Mouse (Mus musculus): Measurements from ENCODE around the gene Tmc6. TPM values are rescaled to one million over a fixed set of nuclear protein-coding genes. Genes with fewer than 3 reads are reported as not detected.
"Not testable (repeated sequence)": the region's sequence is repeated elsewhere in the genome, so short reads cannot be mapped to it uniquely, and the experiment has no call there.

Tmc6 gene
- 10 to 100 TPM in 1 of 2 experiments, 1 to 10 TPM in 1; 5.9 to 10.6 TPM for total RNA-seq (2021)
- long read RNA-seq, partial matches to known transcripts = 1 of 6 reads
- long read RNA-seq, other reads (novel, unspliced or antisense) = 5 of 6 reads

- DNase-seq (ENCODE audit: low spot score in 2 of 2) = no peak
These were observed at the start of gene Tmc6, which contains the start of gene Tmc8 for GRCm38 (mm10) chr11:117781993-117782704. Gene Tmc6 (minus strand): TSS chr11:117782198. Gene Tmc8 (plus strand): TSS chr11:117782076.

- no peak for DNase-seq (ENCODE audit: low spot score in 2 of 2)
These were observed 48.4 kb upstream of the Tmc6 start for GRCm38 (mm10) chr11:117830401-117830800.

GRCm38 (mm10) chr11:117829671-117830215 lies 47.7 kb upstream of the Tmc6 start:
- DNase-seq (ENCODE audit: low spot score in 2 of 2) = no peak

GRCm38 (mm10) chr11:117828888-117829604 lies 47.0 kb upstream of the Tmc6 start:
- no peak for DNase-seq (ENCODE audit: low spot score in 2 of 2)

GRCm38 (mm10) chr11:117828149-117828887 lies 46.3 kb upstream of the Tmc6 start:
- no peak for DNase-seq (ENCODE audit: low spot score in 2 of 2)

- DNase-seq (ENCODE audit: low spot score in 2 of 2) = no peak
These were observed 45.4 kb upstream of the Tmc6 start for GRCm38 (mm10) chr11:117827386-117827785.

- no peak for DNase-seq (ENCODE audit: low spot score in 2 of 2)
These were observed 44.9 kb upstream of the Tmc6 start for GRCm38 (mm10) chr11:117826916-117827315.

- DNase-seq (ENCODE audit: low spot score in 2 of 2) = no peak
These were observed 44.2 kb upstream of the Tmc6 start for GRCm38 (mm10) chr11:117826164-117826563.

- DNase-seq (ENCODE audit: low spot score in 2 of 2) = peak in 1 of 2 experiments; percentile 31
These were observed 43.5 kb upstream of the Tmc6 start, which contains the start of the genes Afmid and Tk1 for GRCm38 (mm10) chr11:117825333-117826101. Gene Afmid (plus strand): TSS chr11:117825924. Gene Tk1 (minus strand): TSS chr11:117826092.

- DNase-seq (ENCODE audit: low spot score in 2 of 2) = peak; percentile 70 to 91
These were observed 42.3 kb upstream of the Tmc6 start for GRCm38 (mm10) chr11:117824060-117824969.

- DNase-seq (ENCODE audit: low spot score in 2 of 2) = no peak
These were observed 41.4 kb upstream of the Tmc6 start for GRCm38 (mm10) chr11:117823411-117823810.

- no peak for DNase-seq (ENCODE audit: low spot score in 2 of 2)
These were observed 40.8 kb upstream of the Tmc6 start for GRCm38 (mm10) chr11:117822728-117823241.

- no peak for DNase-seq (ENCODE audit: low spot score in 2 of 2)
These were observed 39.9 kb upstream of the Tmc6 start for GRCm38 (mm10) chr11:117821868-117822267.

GRCm38 (mm10) chr11:117820173-117820572 lies 38.2 kb upstream of the Tmc6 start:
- no peak for DNase-seq (ENCODE audit: low spot score in 2 of 2)

- DNase-seq (ENCODE audit: low spot score in 2 of 2) = no peak
These were observed 37.1 kb upstream of the Tmc6 start for GRCm38 (mm10) chr11:117819095-117819494.

- DNase-seq (ENCODE audit: low spot score in 2 of 2) = no peak
These were observed 34.5 kb upstream of the Tmc6 start for GRCm38 (mm10) chr11:117816389-117816996.

GRCm38 (mm10) chr11:117815850-117816249 lies 33.9 kb upstream of the Tmc6 start:
- DNase-seq (ENCODE audit: low spot score in 2 of 2) = not testable (repeated sequence)

GRCm38 (mm10) chr11:117814704-117815366 lies 32.8 kb upstream of the Tmc6 start:
- no peak for DNase-seq (ENCODE audit: low spot score in 2 of 2)

Measured in layer of hippocampus, adult 18-20 months (tissue).